Mouse (Mus musculus): ENCODE data around the gene Rpl13a. TPM values are rescaled to one million over a fixed set of nuclear protein-coding genes. Genes with fewer than 3 reads are reported as not detected.
A peak's percentile ranks its signal among the peaks of the same experiment; 100 is the strongest.
"Not testable (repeated sequence)": the region's sequence is repeated elsewhere in the genome, so short reads cannot be mapped to it uniquely, and the experiment has no call there.

Gene Rpl13a
- polyA plus RNA-seq, 1 experiment from 2014 or later: 606 TPM

DNA sequence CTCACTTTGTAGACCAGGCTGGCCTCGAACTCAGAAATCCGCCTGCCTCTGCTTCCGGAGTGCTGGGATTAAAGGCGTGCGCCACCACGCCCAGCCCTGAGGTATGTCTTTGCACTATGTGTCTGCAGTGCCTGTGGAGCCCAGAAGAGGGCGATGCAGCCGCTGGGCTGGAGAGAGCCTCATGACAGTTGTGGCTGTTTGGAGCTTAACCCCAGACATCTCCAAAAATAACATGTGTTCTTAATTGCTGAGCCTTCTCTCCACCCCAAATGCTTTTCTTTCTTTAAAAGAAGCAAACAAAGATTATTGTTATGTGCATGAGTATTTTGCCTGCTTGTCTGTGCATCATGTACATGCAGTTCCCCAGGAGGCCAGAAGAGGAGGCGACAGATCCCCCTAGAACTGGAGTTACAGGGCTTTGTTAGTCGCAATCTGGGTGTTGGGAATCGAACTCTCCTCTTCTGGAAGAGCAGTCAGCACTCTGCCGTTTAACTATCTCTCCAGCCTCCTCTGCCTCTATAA lies 26.5 kb upstream of the Rpl13a start:
- Histone ChIP-seq H3K4me3 (peak overlapping the region; percentile 66), H3K27ac (peak overlapping the region; percentile 96), H3K9me3 (no peaks in the 10 kb centered on the region), H3K27me3 (replicated peaks) (no peaks in the 10 kb centered on the region), H3K36me3 (replicated peaks) (peaks cover 7% of the 10 kb centered on the region; the same call in 1 of the 2 replicates), H3K9ac (no peak overlapping the region), H3K4me2 (peak overlapping the region; percentile 69), H3K4me1 (peaks cover 18% of the 10 kb centered on the region)
- WGBS: 75% methylated on average over 12 of the region's 12 CpGs
- ATAC-seq (replicated peaks): peak; percentile 5; the same call in 1 of the 2 replicates

DNA sequence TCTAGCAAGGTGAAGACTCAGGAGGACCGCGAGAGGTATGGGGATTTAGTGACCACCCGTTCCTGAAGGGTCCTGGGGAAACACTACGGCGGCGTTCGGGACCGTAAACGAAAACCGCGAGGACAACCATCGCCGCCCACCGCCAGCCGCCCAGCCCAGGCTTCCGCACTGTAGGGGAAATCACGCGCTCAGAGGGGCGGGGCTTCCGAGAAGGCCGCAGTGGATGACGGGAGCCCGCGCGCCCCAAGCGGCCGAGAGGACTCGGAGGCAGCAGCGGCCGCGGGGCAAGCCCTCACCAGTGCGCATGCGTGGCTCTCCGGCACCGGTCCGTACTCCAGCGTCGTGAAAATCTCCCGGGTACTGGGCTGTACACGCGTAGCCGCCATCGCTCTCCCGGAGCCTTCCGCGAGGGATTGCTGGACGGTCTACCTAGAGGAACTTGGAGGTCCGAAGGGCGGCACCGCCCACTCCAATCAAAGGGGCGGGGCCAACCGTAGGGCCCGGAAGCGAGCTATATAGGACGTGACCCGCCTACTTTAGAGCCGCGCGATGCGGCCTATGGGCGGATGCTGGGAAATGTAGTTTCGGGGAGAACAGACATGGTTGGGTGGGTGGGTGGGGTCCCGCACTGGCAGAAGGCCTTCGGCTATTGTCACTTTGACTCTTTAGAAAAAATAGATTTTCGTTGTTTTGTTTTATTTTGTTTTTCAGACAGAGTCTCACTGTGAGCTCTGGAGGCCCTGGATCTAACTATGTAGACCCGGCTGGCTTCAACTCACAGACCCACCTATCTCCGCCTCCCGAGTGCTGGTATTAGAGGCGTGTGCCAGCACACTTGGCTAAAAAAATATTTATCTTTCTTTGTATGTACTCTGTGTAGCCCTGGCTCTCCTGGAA lies 25.8 kb upstream of the Rpl13a start, which contains the start of the genes Pih1d1 and Aldh16a1:
Gene Pih1d1, plus strand, starts transcription at position 208 of the 897 bp plus-strand sequence.
Gene Aldh16a1, minus strand, starts transcription at position 489 of the 897 bp plus-strand sequence.
- 0 out of 2 replicates have a peak, but pooled peaks cover 2% of the 10 kb centered on the region for H3K36me3 ChIP-seq (replicated peaks)
- peaks cover 18% of the 10 kb centered on the region for H3K4me1 ChIP-seq
- ATAC-seq (replicated peaks): peak; percentile 96
- 5% methylated on average over 69 of the region's 69 CpGs for WGBS
- peak within 1 kb of the TSS; percentile 96 for H3K27ac ChIP-seq
- peak within 1 kb of the TSS; percentile 66 for H3K4me3 ChIP-seq
- peak within 1 kb of the TSS; percentile 71 for H3K9ac ChIP-seq
- H3K4me2 ChIP-seq: peak within 1 kb of the TSS; percentile 69
- no peaks in the 10 kb centered on the region for H3K27me3 ChIP-seq (replicated peaks)
- no peaks in the 10 kb centered on the region for H3K9me3 ChIP-seq

DNA sequence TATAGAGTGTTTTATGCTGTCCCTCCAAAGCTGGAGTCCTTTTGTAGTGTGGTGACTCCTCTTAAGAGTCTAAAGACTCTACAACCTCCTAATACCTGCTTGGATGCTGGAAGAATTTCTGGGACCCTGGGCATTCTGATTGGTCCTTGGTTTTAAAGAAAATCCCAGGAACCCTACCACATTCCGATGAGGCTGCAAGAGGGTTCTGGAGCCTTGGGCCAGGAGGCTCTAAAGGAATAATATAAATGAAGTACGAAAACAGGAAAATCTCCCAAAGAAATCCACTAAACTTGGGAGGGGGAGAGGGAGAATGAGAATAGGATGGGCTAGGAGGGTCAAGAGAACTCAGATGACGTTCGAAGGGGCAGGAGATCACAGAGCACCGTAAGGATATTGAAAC lies 25.0 kb upstream of the Rpl13a start:
- H3K4me1 ChIP-seq: peaks cover 18% of the 10 kb centered on the region
- peak overlapping the region; percentile 96 for H3K27ac ChIP-seq
- no peaks in the 10 kb centered on the region for H3K36me3 ChIP-seq (replicated peaks)
- H3K4me3 ChIP-seq: peak overlapping the region; percentile 66
- ATAC-seq (replicated peaks): no peak
- peak overlapping the region; percentile 71 for H3K9ac ChIP-seq
- H3K9me3 ChIP-seq: no peaks in the 10 kb centered on the region
- no peaks in the 10 kb centered on the region for H3K27me3 ChIP-seq (replicated peaks)
- H3K4me2 ChIP-seq: peak overlapping the region; percentile 69
- 3% methylated on average over 5 of the region's 5 CpGs for WGBS

DNA sequence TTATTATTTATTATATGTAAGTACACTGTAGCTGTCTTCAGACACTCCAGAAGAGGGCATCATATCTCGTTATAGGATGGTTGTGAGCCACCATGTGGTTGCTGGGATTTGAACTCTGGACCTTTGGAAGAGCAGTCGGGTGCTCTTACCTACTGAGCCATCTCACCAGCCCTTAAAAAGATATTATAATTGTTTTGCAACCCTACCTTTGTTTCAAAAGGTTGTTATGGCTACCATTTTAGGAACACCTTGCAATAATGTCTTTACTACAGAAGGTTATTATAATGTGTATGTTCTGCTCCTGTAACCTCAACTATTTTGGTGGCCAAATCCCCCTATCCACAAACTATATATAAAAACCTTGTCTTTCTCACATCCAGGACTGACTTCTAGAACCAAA lies 24.5 kb upstream of the Rpl13a start:
- peaks cover 18% of the 10 kb centered on the region for H3K4me1 ChIP-seq
- WGBS: 94% methylated on average over 2 of the region's 2 CpGs
- not testable (repeated sequence) for H3K27ac ChIP-seq; H3K27me3 ChIP-seq (replicated peaks); H3K9me3 ChIP-seq; H3K4me3 ChIP-seq; ATAC-seq (replicated peaks); H3K36me3 ChIP-seq (replicated peaks)
- peak overlapping the region; percentile 71; the same call in 1 of the 2 replicates for H3K9ac ChIP-seq
- H3K4me2 ChIP-seq: 0 out of 2 replicates have a peak overlapping the region, but pooled peaks have one; percentile 69

DNA sequence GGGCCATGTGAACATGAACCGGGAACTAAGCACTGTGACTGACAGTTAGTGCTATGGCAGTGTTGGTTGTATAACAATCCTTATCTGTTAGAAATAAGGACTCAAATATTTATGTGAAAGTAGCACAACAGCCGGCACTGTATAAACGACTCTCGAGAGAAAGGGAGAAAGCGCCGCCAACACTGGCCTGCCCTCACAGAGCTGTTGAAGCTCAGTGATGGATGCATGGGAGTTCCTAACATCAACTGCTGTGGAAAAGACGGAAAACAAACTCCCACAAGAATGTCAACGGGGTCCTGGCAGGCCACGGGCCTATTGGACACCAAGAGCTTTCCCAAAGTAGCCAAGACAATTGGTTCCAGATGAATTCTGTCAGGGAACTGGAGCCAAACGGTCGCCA lies 22.7 kb upstream of the Rpl13a start:
- Histone ChIP-seq H3K27me3 (replicated peaks) (no peaks in the 10 kb centered on the region), H3K36me3 (replicated peaks) (no peaks in the 10 kb centered on the region), H3K4me3 (no peak overlapping the region), H3K4me1 (peaks cover 18% of the 10 kb centered on the region), H3K4me2 (no peak overlapping the region), H3K9ac (no peak overlapping the region), H3K27ac (no peak overlapping the region), H3K9me3 (no peaks in the 10 kb centered on the region)
- 62% methylated on average over 11 of the region's 11 CpGs for WGBS
- ATAC-seq (replicated peaks): no peak

DNA sequence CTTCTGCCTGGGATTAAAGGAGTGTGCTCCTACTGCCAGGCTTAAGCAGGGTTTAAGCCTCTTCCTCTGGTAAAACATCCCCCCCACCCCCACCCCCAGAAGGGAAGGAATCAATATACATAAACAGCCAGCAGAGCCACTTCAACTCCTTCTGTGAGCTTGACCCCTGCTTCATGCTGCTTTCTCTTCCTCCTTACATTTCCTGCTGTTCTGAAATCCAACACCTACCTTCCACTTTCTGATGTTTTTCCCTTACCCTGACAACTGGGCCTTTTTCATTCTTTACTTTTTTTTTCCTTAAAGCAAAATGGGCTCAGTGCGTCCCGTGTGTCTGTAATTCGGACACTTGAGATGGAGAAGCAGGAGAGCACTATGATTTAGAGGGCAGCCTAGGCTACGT lies 21.8 kb upstream of the Rpl13a start:
- ATAC-seq (replicated peaks): no peak
- no peaks in the 10 kb centered on the region for H3K9me3 ChIP-seq
- H3K36me3 ChIP-seq (replicated peaks): no peaks in the 10 kb centered on the region
- H3K4me1 ChIP-seq: peaks cover 12% of the 10 kb centered on the region
- H3K27ac ChIP-seq: no peak overlapping the region
- no peak overlapping the region for H3K4me2 ChIP-seq
- 65% methylated on average over 4 of the region's 4 CpGs for WGBS
- no peaks in the 10 kb centered on the region for H3K27me3 ChIP-seq (replicated peaks)
- H3K4me3 ChIP-seq: no peak overlapping the region
- no peak overlapping the region for H3K9ac ChIP-seq

DNA sequence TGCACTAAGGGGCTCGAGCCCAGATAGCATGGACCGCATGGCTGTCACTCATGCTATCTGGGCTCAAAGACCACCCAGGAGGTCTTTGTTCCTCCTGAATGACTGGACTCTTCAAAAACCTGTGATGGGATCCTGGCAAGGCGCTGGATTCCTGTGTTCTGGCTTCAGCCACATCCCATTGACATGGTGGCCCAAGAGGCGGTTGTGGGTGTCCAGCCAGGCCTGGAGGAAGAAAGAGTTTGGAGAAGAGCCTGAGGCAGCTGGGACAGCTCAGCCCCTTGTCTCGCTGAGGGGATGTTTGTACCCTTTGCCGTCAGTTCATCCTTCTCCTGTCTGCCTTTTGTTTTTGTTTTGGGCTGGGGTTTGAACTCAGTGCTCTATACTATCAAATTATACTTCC lies 21.0 kb upstream of the Rpl13a start:
- Histone ChIP-seq H3K27me3 (replicated peaks) (no peaks in the 10 kb centered on the region), H3K9me3 (no peaks in the 10 kb centered on the region), H3K4me1 (peaks cover 6% of the 10 kb centered on the region), H3K9ac (no peak overlapping the region), H3K36me3 (replicated peaks) (no peaks in the 10 kb centered on the region), H3K4me2 (no peak overlapping the region), H3K4me3 (no peak overlapping the region), H3K27ac (no peak overlapping the region)
- WGBS: 24% methylated on average over 6 of the region's 6 CpGs
- ATAC-seq (replicated peaks): no peak

DNA sequence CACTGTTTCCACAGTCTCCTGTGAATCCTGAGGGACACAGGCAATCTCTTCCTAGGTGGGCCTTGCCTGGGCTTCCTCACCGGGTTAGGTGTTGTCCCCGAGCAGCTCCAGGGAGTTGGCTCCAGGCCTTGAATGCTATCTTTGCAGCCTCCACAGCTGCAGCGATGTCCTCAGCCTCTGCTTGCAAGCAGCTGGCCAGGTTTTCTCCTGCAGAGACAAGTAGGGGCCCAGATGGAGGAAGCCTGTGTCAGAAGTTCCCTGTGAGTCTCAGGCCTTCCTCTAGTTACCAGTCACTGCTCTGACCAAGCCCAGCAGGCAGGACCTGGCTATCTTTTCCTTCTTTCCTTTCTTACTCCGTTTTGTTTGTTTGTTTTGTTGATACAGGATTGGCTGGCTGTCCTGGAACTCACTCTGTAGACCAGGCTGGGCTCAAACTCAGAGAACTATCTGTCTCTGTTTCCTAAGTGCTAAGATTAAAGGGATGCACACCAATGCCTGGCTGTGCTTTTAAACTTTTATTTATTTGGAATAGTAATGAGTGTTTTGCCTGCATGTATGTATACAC lies 20.1 kb upstream of the Rpl13a start:
- Histone ChIP-seq H3K9me3 (no peaks in the 10 kb centered on the region), H3K4me2 (no peak overlapping the region), H3K4me1 (peaks cover 5% of the 10 kb centered on the region), H3K36me3 (replicated peaks) (no peaks in the 10 kb centered on the region), H3K4me3 (no peak overlapping the region), H3K9ac (no peak overlapping the region), H3K27me3 (replicated peaks) (no peaks in the 10 kb centered on the region), H3K27ac (no peak overlapping the region)
- ATAC-seq (replicated peaks): no peak
- WGBS: 61% methylated on average over 4 of the region's 4 CpGs

DNA sequence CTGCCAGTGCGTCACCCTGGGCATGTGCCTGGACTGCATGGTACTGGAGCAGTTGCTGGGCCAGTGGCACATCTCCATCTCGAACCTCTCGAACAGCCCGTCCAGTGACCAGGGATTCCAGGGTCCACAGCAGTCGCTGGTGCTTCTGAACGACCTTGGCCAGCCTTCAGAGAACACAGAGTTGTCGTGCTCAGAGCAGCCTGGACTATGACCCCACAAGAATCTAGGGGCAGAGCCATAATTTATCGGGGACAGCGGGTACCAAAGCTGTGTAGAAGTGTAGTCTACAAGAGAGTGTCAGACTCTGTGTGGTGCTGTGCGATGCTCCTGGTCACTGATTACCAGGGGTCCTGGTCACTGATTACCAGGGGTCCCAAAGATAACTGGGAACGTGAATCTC lies 19.3 kb upstream of the Rpl13a start:
- no peak for ATAC-seq (replicated peaks)
- no peak overlapping the region for H3K9ac ChIP-seq
- H3K4me1 ChIP-seq: no peaks in the 10 kb centered on the region
- WGBS: 92% methylated on average over 11 of the region's 11 CpGs
- H3K27me3 ChIP-seq (replicated peaks): no peaks in the 10 kb centered on the region
- no peak overlapping the region for H3K4me3 ChIP-seq
- no peak overlapping the region for H3K27ac ChIP-seq
- H3K36me3 ChIP-seq (replicated peaks): no peaks in the 10 kb centered on the region
- H3K4me2 ChIP-seq: no peak overlapping the region
- H3K9me3 ChIP-seq: no peaks in the 10 kb centered on the region

DNA sequence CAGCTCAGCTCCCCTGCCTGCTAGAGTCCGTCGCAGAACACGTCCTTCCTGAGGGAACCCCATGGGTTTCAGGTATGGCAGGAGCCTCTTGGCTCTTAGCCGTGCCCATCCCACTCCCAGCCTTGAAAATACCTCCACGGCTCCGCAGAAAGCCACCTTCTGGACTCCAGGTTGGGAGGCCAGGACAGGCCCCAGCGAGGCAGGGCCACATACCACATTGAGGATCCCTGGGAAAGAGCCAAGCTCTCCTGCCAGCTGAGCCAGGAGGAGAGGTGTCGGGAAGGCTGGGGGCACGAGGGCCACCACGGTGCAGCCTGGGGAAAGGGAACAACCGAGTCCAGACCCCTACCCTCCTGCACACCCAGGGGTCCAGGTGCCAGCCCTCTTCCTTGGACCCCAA lies 18.7 kb upstream of the Rpl13a start:
- Histone ChIP-seq H3K4me2 (no peak overlapping the region), H3K9ac (no peak overlapping the region), H3K9me3 (no peaks in the 10 kb centered on the region), H3K36me3 (replicated peaks) (no peaks in the 10 kb centered on the region), H3K27me3 (replicated peaks) (no peaks in the 10 kb centered on the region), H3K4me1 (no peaks in the 10 kb centered on the region), H3K27ac (no peak overlapping the region), H3K4me3 (no peak overlapping the region)
- WGBS: 95% methylated on average over 11 of the region's 11 CpGs
- no peak for ATAC-seq (replicated peaks)

DNA sequence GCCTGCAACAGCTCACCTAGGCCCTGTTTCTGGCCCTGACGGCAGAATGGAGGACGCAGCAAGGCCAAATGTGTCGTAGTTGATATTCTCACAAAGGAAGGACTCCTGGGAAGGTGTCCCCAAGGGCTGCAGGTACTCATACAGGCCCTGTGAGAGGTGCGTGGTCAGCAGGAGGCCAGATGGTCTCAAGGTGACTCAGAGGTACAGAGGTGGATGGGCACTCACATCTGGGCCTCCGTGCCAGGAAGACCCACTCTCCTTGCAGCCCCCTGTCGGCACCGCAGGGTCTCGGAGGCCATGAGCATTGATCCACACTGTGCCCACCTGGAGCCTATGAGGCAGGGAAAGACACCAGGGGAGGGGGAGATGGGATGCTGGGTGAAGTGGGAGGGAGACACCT lies 16.9 kb upstream of the Rpl13a start:
- Histone ChIP-seq H3K27me3 (replicated peaks) (no peaks in the 10 kb centered on the region), H3K4me1 (no peaks in the 10 kb centered on the region), H3K27ac (no peak overlapping the region), H3K4me3 (no peak overlapping the region), H3K4me2 (no peak overlapping the region), H3K36me3 (replicated peaks) (no peaks in the 10 kb centered on the region), H3K9ac (no peak overlapping the region), H3K9me3 (no peaks in the 10 kb centered on the region)
- 92% methylated on average over 8 of the region's 8 CpGs for WGBS
- no peak for ATAC-seq (replicated peaks)

DNA sequence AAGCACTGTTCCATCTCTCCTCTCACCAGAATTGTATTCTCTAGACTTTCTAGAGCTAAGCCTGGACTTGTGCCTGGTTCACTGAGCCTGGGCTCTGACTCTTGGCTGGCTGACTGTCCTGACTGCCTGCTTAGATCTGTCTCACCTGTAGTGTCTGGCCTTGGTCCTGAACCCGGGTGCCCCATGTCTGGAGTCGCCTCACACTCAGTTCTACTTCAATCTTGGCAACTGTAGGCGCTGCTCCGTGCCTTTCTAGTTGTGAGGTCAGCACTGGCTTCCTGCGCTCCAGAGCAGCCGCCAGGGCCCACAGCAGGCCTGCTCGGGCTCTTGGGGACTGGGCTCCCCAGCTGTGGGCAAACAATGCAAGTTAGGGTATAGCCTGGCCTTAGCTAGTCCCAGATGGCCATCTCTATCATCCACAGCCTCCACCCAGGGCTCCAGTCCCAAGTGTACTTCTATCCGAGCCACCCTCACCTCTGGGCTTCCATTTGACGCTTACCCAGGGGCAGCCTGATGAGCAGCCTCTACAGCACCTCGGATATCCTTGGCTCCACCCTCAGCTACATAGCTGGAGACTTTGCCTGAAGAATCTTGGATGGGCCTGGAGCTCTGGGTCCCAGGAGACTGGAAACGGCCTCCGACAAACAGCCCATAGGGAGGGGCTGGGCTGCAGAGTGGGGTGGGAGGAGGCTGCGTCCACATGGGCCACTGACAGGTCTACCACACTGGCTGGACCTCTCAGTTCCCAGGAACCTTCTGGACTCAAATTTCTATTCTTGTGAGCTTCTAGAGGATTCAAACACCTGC lies 16.0 kb upstream of the Rpl13a start:
- H3K36me3 ChIP-seq (replicated peaks): no peaks in the 10 kb centered on the region
- ATAC-seq (replicated peaks): no peak
- H3K4me3 ChIP-seq: no peak overlapping the region
- H3K27me3 ChIP-seq (replicated peaks): no peaks in the 10 kb centered on the region
- no peaks in the 10 kb centered on the region for H3K4me1 ChIP-seq
- no peak overlapping the region for H3K4me2 ChIP-seq
- H3K9me3 ChIP-seq: no peaks in the 10 kb centered on the region
- no peak overlapping the region for H3K9ac ChIP-seq
- 88% methylated on average over 13 of the region's 13 CpGs for WGBS
- no peak overlapping the region for H3K27ac ChIP-seq

All from midbrain, embryonic 15.5 days (tissue).